Mouse (Mus musculus) heart, postnatal 0 days (tissue): ENCODE measurements around the gene Mgat1.

Experiments used
- CTCF ChIP-seq: IDR thresholded peaks from 2 replicates; pipeline ENCODE4 v1.5.1; 2016; ENCODE audit warnings: antibody characterized with exemption, control low read depth, low read depth
- EP300 ChIP-seq: IDR thresholded peaks from 2 replicates; pipeline ENCODE4 v1.6.1; 2016; ENCODE audit warnings: antibody characterized with exemption, low read depth

DNA sequence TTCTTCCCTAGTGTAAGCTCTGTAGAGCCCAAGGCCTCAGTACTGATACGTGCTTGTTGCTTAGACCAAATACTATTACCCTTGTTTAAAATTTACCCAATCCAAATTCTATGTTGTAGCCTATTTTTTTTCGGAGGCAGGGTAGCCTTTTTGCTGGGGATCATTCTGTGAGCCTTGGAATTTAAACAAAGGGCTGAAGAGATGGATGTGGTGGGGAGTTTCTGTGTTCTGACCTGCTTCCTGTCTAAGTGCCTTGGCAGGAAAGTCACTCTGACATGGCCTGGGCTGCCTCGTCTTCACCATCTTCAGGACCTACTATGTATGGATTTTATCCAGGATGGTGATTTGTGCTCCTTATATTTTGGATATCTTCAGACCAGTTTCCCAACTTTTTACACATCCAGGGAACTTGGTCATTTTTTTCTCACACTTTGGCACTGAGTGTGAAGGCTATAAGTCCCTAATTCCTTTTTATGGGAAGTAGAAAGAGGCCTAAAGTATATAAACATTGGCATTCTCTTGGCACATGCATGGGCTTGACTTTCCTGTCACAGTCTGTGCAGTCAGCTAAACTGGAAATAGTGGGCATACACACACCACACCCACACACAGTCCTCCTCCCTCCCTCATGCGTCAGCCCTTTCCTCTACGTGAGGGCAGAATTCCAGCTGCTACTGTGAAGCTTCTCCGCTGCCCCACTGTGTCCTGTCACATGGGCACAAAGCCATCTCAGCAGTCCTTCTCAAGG, 4.4 kb downstream of the Mgat1 start:
- TF ChIP-seq EP300 (no peak), CTCF (no peak)
